Comparison of ENCODE assay signal across 7 mouse cellular contexts in the genomic region with DNA sequence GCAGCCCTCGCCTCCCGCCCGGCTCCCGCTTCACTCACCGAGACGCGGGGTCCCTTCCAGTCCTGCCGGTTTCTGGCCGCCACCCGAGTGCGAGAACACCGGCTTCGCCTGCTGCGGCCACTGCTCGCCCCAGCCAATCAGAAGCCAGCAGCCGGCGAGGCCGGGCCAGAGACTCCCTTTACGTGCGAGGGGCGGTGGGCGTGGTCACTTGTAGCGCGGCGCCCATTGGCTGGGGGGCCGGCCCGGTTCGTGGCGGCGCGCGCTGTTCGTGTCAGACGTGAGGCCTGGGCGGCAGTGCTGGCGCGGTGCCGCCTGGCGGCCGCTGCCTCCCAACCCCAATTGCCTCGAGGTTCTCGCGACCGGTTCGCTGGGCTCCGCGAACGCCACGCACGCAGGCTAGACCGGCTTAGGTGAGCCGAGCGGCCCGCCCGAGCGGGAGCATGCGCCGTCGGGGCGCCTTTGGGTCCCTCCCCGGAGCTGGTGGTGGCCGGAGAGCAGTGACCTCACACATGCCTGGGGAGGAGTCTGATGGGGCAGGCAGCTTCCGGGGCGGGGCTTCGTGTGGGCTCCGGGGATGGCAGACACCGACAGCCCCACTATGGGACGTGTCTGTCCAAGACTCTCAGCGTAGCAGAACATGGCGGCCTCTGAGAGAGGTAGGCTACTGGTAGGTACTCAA. TPM values are rescaled to one million over a fixed set of nuclear protein-coding genes. Genes with fewer than 3 reads are reported as not detected.
DNase-seq lines count a peak whose midpoint lies in the region; ATAC-seq lines count a peak whose summit lies in the region.

No protein-coding gene starts in this region.

- H3K9me3 ChIP-seq in intestine, embryonic 16.5 days (ENCODE audit: control insufficient read depth, low read length), result no peaks in the 10 kb centered on the region
- H3K9me3 ChIP-seq in midbrain, embryonic 11.5 days (ENCODE audit: control insufficient read depth, low read length), result no peaks in the 10 kb centered on the region

- WGBS in intestine, embryonic 16.5 days, result under 1% methylated on average over 70 of the region's 70 CpGs
- WGBS in midbrain, embryonic 11.5 days, result under 1% methylated on average over 65 of the region's 70 CpGs

- peak; percentile 99 for DNase-seq in adrenal gland, adult 2 months
- DNase-seq in embryo, embryonic 11.5 days (ENCODE audit: low read depth, low spot score), result peak; percentile 89
- DNase-seq in gastrocnemius, postnatal 36 days, result peak; percentile 96 to 98
- peak; percentile 98 to 99 for DNase-seq in left cerebral cortex, postnatal 36 days (ENCODE audit: low spot score in 2 of 2)
- peak; percentile 99 for DNase-seq in midbrain, embryonic 11.5 days (ENCODE audit: low spot score, missing footprints)
- peak; percentile 96 for DNase-seq in skeletal muscle tissue, adult 2 months (ENCODE audit: low read depth, low spot score)

- H3K36me3 ChIP-seq in intestine, embryonic 16.5 days (ENCODE audit: control insufficient read depth, insufficient read depth, low read length), result no peaks in the 10 kb centered on the region
- H3K36me3 ChIP-seq in midbrain, embryonic 11.5 days (ENCODE audit: control insufficient read depth, insufficient read depth, low read length), result no peaks in the 10 kb centered on the region; the same call in 1 of the 2 replicates

- H3K27ac ChIP-seq in intestine, embryonic 16.5 days (ENCODE audit: low read length), result peak overlapping the region; percentile 99
- H3K27ac ChIP-seq in midbrain, embryonic 11.5 days (ENCODE audit: low read depth, low read length), result peak overlapping the region; percentile 87

- peak overlapping the region; percentile 90 for H3K9ac ChIP-seq in intestine, embryonic 16.5 days (ENCODE audit: low read depth, low read length)
- H3K9ac ChIP-seq in midbrain, embryonic 11.5 days (ENCODE audit: low read length), result peak overlapping the region; percentile 90

- intact Hi-C loops in gastrocnemius, postnatal 36 days (cut with DNase I), result no loop called here
- intact Hi-C loops in left cerebral cortex, postnatal 36 days (cut with DNase I), result no loop called here

- ATAC-seq in intestine, embryonic 16.5 days, result peak; percentile 99
- peak; percentile 98 for ATAC-seq in midbrain, embryonic 11.5 days (ENCODE audit: low FRiP score)

- 0 out of 2 replicates have a peak, but pooled peaks cover 5% of the 10 kb centered on the region for H3K4me1 ChIP-seq in intestine, embryonic 16.5 days (ENCODE audit: control insufficient read depth, insufficient read depth, low read length)
- H3K4me1 ChIP-seq in midbrain, embryonic 11.5 days (ENCODE audit: control insufficient read depth, insufficient read depth, low read length), result peaks cover 7% of the 10 kb centered on the region

- peak overlapping the region; percentile 93 for H3K4me3 ChIP-seq in intestine, embryonic 16.5 days (ENCODE audit: low read length)
- H3K4me3 ChIP-seq in midbrain, embryonic 11.5 days (ENCODE audit: low read depth, low read length), result peak overlapping the region; percentile 84

- no peaks in the 10 kb centered on the region for H3K27me3 ChIP-seq in intestine, embryonic 16.5 days (replicated peaks; ENCODE audit: control insufficient read depth, insufficient read depth, low read length)
- no peaks in the 10 kb centered on the region for H3K27me3 ChIP-seq in midbrain, embryonic 11.5 days (ENCODE audit: control insufficient read depth, insufficient read depth, low read length)

- peak overlapping the region; percentile 82 for H3K4me2 ChIP-seq in intestine, embryonic 16.5 days (ENCODE audit: low read depth, low read length)
- H3K4me2 ChIP-seq in midbrain, embryonic 11.5 days, result peak overlapping the region; percentile 81

RNA-seq across cellular contexts. Expression of a gene that starts 0.5 kb away (rescaled TPM):
- 100 to 1,000 TPM in 1 of 2 experiments, 10 to 100 TPM in 1; 44.6 to 103 TPM for total RNA-seq in adrenal gland, adult 2 months (2021)
- polyA plus RNA-seq in adrenal gland, adult 2 months (2012; rRNA removed), result 15.4 and 20.8 TPM in 2 replicates
- total RNA-seq in gastrocnemius, postnatal 36 days (2021), result 10 to 100 TPM; 96.5 to 97.5 TPM
- 149 and 162 TPM in 2 replicates for polyA plus RNA-seq in intestine, embryonic 16.5 days (2015; fragmentation: Nextera tagmentation; extraction: Ambion mirVana)
- total RNA-seq in left cerebral cortex, postnatal 36 days (2021), result 10 to 100 TPM; 85.6 to 87.3 TPM
- 159 and 170 TPM in 2 replicates for polyA plus RNA-seq in midbrain, embryonic 11.5 days (2014; fragmentation: Nextera tagmentation; extraction: Ambion mirVana)

RNA-seq across cellular contexts. Expression of a gene that starts 18.4 kb away (rescaled TPM):
- total RNA-seq in adrenal gland, adult 2 months (2021), result 1 to 10 TPM in 1 of 2 experiments, under 1 TPM in 1; 0.63 to 1.0 TPM
- 0.26 and 1.2 TPM in 2 replicates for polyA plus RNA-seq in adrenal gland, adult 2 months (2012; rRNA removed)
- under 1 TPM in 1 of 2 experiments, not detected in 1; 0.17 TPM for total RNA-seq in gastrocnemius, postnatal 36 days (2021)
- polyA plus RNA-seq in intestine, embryonic 16.5 days (2015; fragmentation: Nextera tagmentation; extraction: Ambion mirVana), result 0.66 and 0.81 TPM in 2 replicates
- total RNA-seq in left cerebral cortex, postnatal 36 days (2021), result 1 to 10 TPM; 5.5 to 5.9 TPM
- 1.5 and 2.0 TPM in 2 replicates for polyA plus RNA-seq in midbrain, embryonic 11.5 days (2014; fragmentation: Nextera tagmentation; extraction: Ambion mirVana)

RNA-seq across cellular contexts. Expression of a gene that starts 40.5 kb away (rescaled TPM):
- total RNA-seq in adrenal gland, adult 2 months (2021), result 1 to 10 TPM; 1.2 to 1.4 TPM
- polyA plus RNA-seq in adrenal gland, adult 2 months (2012; rRNA removed), result 0.77 and 0.92 TPM in 2 replicates
- total RNA-seq in gastrocnemius, postnatal 36 days (2021), result under 1 TPM; 0.71 to 0.89 TPM
- 0.62 and 0.98 TPM in 2 replicates for polyA plus RNA-seq in intestine, embryonic 16.5 days (2015; fragmentation: Nextera tagmentation; extraction: Ambion mirVana)
- total RNA-seq in left cerebral cortex, postnatal 36 days (2021), result 1 to 10 TPM; 7.3 to 8.4 TPM
- 1.6 and 1.7 TPM in 2 replicates for polyA plus RNA-seq in midbrain, embryonic 11.5 days (2014; fragmentation: Nextera tagmentation; extraction: Ambion mirVana)

RNA-seq across cellular contexts. Expression of a gene that starts 58.5 kb away (rescaled TPM):
- total RNA-seq in adrenal gland, adult 2 months (2021), result under 1 TPM; 0.48 to 0.84 TPM
- polyA plus RNA-seq in adrenal gland, adult 2 months (2012; rRNA removed), result 0.32 and 1.00 TPM in 2 replicates
- not detected for total RNA-seq in gastrocnemius, postnatal 36 days (2021)
- not detected in 2 replicates for polyA plus RNA-seq in intestine, embryonic 16.5 days (2015; fragmentation: Nextera tagmentation; extraction: Ambion mirVana)
- total RNA-seq in left cerebral cortex, postnatal 36 days (2021), result not detected
- polyA plus RNA-seq in midbrain, embryonic 11.5 days (2014; fragmentation: Nextera tagmentation; extraction: Ambion mirVana), result not detected in 2 replicates

Comparison
In these comparisons a context has a peak if more than half of its experiments do, and no peak if none do; other contexts are left out.
1. Peak in every context shown above with its lines: DNase-seq, ATAC-seq, H3K4me3 ChIP-seq and H3K27ac ChIP-seq.